Comparison of ENCODE assay signal across 8 mouse cellular contexts in the genomic region with DNA sequence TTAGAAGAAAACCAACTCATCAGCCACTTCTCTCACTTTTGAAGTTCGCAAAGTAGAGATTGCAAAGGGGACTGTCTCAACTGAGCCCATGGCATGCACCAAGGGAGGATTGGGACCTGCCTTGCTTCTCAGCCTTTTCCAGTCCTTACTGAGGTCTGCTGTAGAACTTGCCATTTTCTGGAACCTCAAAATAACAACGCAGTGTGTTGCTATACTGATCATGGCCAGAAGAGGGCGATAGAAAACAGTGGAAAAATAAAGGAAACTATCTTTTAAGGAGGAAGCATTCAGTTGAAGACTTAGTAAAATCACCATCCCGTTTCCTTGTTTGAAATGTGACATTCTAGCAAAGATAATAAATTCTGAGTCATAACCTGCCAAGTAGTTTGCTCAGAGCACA.
DNase-seq lines count a peak whose midpoint lies in the region.

No protein-coding gene starts in this region.

- DNase-seq in gastrocnemius, postnatal 10 days, result peak; percentile 29
- DNase-seq in gastrocnemius, postnatal 36 days, result no peak
- peak; percentile 24 to 68 for DNase-seq in spleen, postnatal 4 days (ENCODE audit: low spot score in 2 of 2)
- DNase-seq in spleen, postnatal 14 days (ENCODE audit: low spot score in 2 of 2), result no peak
- peak; percentile 73 for DNase-seq in cerebellum, adult 8-10 months
- peak; percentile 48 to 73 for DNase-seq in frontal cortex, postnatal 25 days (ENCODE audit: low spot score in 2 of 2)
- peak; percentile 83 to 86 for DNase-seq in left cerebral cortex, postnatal 14 days (ENCODE audit: low spot score in 2 of 2)
- DNase-seq in right cerebral cortex, postnatal 10 days (ENCODE audit: low spot score in 2 of 2), result peak; percentile 63 to 74

- intact Hi-C loops in gastrocnemius, postnatal 36 days (cut with DNase I), result no loop called here
- intact Hi-C loops in left cerebral cortex, postnatal 14 days (cut with DNase I), result no loop called here

Comparison
In these comparisons a context has a peak if more than half of its experiments do, and no peak if none do; other contexts are left out.
1. DNase-seq: peak in gastrocnemius, postnatal 10 days (single experiment), spleen, postnatal 4 days (2 of 2), cerebellum, adult 8-10 months (single experiment), frontal cortex, postnatal 25 days (2 of 2), left cerebral cortex, postnatal 14 days (2 of 2) and right cerebral cortex, postnatal 10 days (2 of 2); none in gastrocnemius, postnatal 36 days (0 of 2) and spleen, postnatal 14 days (0 of 2).